Mouse (Mus musculus) cerebellum, adult 8-10 months (tissue): Measurements from ENCODE around the gene Furin.

ENCODE experiments used
- DNase-seq: peaks from one replicate; pipeline ENCODE4 v3.0.0; 2022

Gene Furin

DNA sequence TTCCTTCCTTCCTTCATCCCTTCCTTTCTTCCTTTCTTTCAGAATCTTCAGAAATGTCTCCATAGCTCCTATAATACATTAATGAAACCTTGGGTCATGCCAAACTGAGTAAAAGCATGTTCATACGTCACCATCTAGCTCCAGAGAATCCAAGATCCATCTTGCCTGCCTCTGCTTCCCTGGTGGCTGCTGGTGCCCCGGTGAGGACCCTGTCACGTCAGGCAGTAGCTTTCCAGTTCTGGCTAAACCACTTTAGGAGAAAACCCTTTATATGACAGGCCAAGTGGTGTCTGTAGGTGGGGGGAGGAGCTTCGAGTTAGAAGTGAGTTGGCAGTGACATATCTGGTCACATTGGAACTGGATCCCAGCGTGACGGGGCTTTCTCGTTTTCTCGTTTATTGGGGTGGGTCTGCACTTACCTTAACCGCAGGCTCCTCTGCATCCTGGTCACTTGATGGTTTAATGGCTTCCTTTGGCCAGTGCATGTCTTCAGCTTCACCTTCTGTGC lies at the start of gene Furin:
TSS of gene Furin (minus strand) at position 249 of the 508 bp plus-strand sequence.
- no peak for DNase-seq

DNA sequence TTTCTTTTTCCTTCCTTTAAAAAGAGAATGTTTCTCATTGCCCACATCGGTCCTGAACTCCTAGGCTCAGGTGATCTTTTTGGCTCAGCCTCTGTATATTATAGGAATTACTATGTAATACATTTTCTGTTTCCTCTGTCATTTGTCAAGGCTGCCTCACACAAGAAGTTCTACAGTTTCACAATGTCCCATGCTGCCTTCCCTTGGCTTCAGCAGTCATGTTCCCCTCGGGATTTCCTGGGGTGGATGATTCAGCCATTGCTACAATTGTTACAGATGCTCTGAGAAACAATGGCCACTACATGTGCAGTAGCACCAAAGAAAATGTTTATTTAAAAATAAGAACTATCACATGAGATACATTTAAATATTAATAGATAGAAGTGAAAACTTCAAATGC lies 49.5 kb upstream of the Furin start:
- no peak for DNase-seq

DNA sequence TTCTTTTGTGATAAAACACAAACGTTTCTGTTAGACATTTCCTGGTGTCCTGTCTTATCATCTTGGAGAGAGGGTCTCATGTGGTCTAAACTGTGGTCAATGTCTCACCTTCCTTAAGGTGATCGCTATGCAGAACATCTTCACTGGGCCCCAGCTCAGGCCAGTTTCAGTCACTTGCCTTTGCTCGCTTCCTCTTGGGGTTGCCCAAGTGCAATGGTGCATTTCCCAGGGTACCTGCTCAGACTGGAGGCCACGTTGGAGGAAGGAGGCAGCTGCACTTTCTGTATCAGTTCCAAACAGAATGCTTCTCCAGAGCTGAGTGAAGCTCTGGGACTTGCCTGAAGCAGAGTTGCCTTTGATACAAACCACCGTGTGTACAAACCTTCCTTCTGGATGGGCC lies 48.8 kb upstream of the Furin start:
- no peak for DNase-seq

DNA sequence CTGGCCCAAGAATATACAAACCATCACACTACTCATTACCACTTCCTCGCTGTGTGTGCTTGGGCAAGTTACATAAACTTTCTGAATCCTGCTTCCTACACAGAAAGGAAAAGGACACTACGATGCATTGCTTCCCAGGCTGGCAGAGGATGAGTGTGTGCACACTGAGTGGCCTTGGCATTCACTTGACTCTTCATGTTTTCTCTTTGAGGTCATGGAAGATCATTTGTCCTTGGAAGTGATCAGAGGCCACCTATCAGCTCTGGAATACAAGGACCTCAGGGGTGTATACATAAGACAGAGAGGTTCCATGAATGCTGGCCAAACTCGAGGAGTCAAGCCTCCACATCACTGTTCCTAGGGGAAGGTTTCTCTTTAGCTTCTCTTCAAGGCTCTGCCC lies 47.9 kb upstream of the Furin start:
- no peak for DNase-seq

DNA sequence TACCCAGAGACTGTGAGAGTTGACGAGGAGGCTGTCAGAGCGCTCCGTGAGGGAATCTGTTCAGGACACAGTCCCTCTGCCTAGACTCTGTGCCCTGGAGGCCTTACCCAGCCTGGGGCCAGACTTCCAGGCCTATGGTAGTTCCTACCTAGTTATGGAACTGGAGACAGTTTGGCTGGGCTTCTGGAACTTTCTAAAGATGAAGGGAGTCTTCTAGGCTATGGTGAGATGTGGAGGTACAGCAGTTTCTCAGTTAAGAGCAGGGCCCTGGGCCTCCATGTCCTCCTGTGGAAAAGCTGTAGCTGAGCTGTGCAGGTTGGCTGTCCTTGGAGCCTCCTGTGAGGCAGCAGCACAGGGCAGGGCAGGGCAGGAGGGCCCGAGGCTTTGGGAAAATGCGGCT lies 47.0 kb upstream of the Furin start:
- DNase-seq, result no peak

DNA sequence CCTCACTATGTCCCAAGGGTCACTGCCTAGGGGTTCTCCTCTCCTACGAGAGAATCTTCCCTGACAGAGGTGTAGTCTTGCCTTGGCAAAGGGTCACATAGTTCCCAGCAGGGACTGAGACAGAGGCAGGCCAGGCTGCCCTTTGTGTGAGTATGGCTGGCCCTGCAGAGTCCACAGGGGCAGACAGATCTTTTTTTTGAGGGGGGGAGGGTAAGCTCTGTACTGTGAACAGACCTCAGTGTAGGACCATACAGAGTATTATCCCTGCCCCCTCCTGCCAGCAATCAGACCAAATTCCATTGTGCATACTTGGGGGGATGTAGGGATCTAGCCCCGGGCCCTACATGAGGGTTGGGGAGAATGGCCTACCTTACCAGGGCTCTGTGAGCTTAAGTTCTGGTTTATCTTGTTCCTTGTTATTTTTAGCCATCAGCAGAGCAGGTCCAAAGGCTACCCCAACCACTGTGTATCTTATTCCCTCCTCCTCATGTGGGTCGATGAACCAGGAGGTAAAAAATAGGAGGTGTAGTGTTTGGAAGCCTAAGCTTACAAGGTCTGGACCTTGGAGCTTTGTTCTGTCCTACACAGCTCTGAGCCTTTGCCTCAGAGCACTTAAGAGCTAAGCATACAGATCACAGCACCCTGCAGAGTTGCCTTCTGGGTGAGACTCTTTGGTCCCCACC lies 46.5 kb upstream of the Furin start:
- DNase-seq, result no peak

DNA sequence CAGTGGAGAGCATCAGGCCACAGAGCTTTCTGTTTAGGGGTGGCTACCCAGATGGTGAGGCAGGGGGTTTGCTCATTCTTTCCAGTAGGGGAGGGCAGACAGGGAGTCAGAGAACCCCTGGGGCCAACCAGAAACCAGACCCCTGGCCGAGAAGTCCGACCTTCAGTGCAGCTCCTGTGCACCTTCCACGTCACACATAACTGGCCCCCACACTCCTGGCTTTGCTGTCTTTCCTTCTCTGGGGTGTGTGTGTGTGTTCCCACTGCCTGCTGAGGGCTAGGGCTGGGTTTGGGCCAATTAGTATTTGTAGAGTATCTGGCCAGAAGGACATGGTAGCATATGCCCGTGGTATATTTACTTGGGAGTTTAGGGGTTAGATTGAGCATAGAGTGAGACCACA lies 45.1 kb upstream of the Furin start:
- no peak for DNase-seq

DNA sequence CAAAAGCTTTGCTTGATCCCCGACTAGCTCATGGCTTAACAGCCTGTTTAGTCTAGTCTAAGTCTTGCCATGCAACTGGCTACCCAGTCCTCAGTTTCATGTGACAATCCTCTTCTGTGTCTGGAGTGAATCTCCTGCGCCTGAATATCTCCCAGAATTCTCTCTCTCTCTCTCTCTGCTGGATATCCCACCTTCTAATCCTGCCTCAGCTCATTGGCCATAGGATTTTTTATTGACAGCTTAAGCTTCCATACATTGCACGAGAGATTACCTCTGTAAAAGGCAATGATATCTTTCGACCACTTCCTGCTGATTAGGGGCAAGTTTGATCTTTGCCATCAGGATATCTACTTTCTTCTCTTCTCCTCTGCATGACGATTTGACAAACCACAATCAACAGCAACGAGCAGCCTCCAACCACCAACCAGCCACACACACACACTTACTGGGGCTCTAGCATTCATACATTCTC lies 44.4 kb upstream of the Furin start:
- no peak for DNase-seq

DNA sequence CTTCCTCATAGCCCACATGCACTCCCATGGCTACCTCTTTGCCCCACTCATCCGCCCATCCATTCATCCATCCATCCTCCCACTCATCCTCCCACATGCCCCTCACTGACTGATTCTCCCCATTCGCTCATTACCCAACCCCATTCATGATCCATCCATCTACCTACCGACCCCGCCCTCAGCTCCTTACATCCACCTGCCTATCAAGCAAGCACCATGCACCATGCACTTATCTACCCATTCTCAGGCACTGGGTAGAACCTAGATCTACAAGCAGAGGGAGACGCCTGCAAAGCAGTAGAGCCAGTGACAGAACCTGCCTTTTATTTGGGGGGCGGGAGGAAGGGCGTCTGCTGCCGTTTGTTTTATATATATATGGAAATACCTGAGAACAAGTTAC lies 42.1 kb upstream of the Furin start:
- DNase-seq, result no peak

DNA sequence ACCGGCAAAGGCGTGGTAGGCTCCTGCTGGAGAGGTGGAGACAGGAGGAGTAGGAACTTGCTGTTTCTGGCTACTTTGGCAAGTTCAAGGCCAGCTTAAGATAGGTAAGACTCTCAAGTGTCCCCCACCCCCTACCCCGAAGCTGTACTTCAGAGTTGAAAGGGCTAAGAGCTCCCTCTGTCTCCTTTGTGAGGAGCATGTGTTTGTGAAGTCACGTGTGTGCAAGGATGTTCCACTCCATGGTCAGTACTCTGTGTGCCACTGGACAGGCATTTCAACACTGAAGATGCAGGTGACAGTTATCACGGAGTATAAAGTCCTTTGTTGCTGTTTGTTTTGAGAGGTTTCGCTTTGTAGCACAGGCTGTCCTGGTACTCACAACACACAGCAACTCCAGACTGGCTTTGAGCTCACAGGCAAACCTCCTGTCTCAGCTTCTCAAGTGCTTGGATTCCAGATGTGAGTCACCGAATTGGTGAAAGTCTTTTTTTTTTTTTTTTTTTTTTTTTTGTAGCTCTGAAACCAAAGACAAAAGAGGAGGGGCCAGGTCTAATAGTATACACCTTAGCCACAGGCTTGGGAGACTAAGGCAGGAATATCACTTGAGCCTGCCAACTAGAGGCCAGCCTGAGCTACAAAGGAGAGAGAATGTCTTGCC lies 41.1 kb upstream of the Furin start:
- DNase-seq, result no peak

DNA sequence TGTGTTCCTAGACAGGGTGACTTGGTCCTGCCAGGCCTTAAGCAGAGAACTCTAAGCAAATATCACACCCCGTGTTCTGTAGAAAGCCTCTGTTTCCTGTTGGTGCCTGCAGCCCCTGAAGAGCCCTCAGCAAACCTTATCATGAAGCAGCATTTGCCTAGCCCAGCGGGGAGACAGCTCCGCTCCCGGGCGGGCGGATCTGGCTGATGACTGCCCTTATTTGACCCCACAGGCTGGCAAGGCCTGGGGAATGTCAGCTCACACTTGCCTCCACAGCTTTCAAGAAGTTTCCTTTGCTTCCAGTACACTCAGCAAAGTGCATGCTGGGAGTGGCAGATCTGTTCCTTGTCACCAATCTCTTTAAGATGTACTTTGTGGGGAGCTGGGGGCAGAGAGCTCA lies 40.3 kb upstream of the Furin start:
- DNase-seq, result no peak

DNA sequence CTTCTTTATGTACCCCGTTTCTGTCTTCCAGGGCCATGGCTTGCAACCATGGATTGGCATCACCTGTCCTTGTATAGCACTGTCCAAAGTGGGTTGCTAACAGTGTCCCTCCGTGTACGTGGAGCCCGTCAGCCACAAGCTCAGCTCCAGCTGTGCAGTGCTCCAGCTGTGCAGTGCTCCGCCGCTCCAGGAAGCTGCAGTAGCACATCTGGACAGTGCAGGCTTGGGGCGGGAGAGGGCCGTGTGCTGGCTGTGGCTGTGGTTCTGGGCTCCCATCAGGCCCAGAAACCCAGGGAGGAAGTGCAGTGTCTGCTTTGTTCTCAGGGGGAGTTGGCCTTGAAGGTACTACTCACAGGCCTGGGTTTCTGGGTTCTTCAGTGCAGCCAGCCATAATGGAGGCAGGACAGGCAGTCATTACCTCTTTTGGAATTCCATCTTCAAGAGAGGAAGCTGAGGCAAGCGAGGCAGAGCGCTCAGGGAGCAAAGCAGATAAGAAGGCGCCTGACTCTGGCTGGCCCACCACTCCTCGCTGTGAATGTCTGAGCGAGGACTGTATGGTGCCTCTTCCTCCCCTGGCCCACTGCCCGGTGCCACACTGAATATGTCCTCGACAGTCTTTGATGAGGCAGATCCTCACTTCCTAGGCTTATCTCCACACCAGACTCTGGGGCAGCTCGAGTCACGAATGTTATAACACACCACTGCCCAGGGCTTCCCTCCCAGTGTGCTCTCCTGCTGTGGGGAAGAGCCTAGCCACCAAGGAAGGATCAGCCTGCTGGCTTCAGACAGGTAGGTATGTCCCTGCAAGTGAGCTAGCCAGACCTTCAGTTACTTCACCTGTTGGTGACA lies 39.4 kb upstream of the Furin start:
- no peak for DNase-seq

DNA sequence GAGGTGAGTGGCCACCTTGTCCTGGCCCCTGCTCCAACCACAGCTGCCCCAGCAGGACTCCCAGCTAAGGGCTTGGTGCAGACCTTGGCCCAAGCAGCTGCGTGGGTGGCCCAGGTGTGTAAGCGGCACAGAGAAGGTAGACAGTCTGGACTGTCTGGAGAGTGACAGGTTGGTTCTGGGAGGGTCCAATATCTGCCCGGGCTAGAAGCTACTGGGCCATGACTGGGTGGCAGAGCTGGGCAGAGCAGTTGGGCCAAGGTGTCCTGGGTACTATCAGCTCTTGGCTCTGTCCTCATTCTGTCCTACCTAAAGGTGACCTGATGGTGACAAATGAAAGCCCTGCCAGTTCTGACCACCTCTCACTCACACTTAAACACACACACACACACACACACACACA lies 37.9 kb upstream of the Furin start:
- DNase-seq, result no peak

DNA sequence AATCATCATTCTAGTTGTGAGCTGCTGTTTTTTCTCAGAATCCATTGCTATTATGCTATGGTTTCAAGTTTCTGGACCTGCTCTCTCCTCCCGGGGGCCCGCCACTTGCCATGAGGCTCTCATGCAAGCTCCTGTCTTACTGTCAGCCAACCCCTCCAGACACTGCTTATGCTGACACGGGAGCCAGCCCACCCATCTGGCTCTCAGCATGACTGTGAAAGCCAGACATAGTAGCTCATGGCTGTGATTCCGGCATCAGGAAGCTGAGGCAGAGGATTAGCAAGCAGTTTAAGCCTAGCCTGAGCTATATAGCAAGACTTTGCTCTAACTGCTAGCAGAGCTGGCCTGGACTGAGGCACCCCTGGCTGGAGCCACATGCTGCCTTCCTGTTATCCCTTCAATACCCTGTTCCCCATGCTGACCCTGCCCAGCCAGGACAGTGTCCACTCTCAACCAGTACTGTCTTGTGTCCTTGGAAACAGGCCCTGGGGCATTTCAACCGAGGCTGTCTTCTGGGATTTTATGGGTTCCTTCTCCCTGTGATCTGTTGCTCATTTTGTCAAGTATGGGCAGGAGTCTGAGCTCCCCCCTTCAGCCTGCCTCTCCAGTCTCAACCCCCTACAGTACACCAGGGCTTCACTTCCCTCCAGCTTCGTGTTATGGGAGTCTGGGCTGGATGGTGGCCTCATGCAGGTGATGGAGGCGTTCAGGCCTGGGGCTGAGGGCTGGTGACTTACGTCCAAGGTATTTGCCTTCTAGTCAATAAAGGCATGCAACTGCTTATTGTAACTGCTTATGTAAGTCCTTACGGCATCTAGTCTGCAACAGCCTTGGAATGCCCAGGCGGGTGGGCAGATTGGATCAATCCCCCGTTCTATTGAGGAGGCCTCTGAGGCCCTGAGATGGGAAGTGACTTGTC lies 37.0 kb upstream of the Furin start:
- DNase-seq, result no peak

DNA sequence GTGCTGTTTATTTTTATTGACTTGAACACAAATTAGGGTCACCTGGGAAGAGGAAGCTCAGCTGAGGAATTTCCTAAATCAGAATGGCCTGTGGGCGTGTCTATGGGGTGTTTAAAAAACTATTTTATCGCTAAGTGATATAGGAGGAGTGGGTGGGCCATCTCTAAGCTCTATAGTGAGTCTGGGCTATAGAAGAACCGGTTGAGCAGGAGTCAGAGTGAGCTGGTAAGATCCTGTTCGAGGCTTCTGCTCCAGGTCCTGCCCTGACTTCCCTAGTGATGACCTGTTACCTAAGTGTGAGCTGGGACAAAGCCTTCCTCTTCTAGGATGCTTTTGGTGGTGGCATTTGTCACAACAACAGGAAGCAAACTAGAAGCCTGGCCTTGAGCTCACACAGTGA lies 35.4 kb upstream of the Furin start:
- DNase-seq, result no peak

DNA sequence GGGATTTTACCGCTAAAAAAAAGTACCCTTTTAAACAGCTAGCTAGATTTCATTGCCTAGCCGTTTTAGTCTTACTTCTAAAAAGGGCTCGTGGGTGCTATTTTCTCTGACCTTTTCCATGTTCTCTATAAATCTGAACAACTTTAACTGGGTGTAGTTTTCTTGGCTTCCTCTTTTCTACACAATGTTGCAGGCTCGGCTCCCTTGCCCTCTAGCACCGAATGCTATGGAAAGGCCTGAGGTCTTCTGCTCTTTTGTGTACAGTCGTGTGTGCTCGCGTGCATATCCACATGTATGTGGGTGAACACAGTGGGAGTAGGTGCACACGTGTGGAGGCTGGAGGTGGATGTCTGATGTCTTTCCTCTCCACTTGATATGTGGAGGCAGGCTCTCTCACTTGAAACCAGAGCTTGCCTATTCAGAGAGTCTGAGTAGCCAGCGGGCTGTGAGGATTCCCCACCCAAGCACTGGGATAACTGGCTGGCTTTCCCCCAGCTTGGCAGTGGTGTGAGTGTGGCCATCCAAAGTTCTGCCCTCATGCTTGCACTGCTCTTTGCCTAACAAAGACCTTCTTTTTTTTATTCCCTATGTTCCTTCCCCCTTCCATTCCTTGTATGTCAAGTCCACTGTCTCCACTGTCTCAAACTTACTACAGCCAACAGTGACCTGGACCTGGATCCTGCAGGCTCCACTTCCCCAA lies 34.7 kb upstream of the Furin start:
- no peak for DNase-seq

DNA sequence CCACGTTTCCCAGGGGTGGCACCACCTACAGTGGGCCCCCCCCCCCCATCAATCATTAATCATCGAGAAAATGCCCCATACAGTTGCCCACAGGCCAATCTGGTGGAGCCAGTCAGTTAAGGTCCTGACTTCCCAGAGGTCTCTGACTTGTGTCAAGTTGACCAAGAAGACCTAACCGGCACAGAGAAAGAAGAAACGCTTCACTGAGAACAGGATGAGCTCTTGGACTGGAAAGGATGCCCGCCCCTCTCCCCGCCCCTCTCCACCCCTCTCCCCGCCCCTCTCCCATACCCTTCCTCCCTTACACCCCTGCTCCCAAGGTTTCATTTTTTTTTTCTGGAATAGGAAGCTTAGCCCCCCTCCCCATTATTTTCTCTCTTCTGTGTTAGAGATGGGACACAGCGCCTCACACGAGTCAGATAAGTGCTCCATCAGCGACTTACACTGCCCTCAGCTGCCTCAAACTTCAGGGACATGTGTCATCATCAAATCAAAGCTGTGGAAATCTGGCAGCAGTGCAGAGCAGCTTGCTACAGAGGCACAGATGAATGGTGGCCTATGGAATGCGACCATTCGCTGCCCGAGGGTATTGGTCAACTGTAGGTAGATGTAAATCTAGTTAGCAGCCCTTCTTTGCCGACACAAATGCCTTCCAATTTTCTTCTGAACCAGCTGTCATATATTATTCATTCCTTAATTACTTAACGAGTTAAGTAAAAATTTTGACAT lies 34.0 kb upstream of the Furin start:
- DNase-seq, result no peak

DNA sequence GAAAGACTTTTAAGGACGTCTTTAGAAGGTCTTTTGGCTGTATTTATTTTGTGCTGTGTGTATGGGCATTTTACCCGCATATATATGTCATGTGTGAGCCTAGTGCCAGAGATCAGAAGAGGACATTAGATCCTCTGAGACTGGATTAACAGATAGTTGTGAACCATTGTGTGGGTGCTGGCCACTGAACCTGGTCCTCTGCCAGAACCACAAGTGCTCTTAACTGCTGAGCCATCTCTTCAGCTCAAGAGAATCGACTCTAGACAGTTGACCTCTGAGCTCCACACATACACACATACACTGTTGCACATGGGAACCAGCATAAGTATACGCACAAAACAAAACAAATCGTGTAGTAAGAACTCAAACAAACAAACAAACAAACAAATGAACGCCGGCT lies 31.3 kb upstream of the Furin start:
- DNase-seq, result no peak

DNA sequence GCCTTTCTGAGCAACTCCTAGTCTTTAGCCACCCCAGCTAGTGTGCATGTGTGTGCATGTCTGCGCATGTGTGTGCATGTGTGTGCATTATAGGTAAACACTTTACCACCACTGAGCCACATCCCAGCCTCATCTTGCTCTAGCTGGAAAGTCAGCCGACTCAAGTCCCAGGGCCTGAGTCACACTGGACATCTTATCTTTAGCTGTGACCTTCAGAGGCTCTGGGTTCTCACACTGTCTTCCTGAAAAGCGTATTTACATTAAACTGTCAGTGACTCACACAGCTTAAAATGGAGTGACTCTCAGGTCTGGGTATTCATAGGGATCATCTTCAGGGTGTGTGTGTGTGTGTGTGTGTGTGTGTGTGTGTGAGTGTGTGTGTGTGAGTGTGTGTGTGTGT lies 30.4 kb upstream of the Furin start:
- DNase-seq, result no peak

DNA sequence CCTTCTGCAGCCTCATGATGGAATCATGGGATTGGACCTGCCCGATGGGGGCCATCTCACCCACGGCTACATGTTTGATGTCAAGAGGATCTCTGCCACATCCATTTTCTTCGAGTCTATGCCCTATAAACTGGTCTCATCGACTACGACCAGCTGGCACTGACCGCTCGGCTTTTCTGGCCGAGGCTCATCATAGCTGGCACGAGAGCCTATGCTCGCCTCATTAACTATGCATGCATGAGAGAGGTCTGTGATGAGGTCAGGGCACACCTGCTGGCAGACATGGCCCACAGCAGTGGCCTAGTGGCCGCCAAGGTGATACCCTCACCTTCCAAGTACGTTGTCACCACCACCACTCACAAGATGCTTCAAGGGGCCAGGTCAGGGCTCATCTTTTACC lies 24.4 kb upstream of the Furin start:
- DNase-seq, result no peak

DNA sequence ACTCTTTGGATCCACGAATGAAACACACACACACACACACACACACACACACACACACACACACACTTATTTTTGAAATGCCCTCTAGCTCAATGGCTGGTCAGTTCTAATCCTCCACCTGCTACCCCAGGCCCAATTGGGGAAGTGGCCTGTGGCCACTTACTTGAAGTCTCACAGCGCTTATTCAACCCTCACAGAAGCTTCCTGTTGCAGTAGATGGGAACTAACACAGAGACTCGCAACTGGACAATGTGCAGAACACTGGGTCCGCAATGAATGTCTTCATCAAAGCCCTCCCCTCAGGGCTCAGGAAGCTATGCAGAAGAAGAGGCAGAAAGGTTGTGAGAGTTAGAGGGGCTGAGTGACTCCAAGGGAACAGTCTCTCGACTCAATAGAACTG lies 22.5 kb upstream of the Furin start:
- no peak for DNase-seq
